Mouse (Mus musculus): ENCODE measurements around the gene BC025920. TPM values are rescaled to one million over a fixed set of nuclear protein-coding genes. Genes with fewer than 3 reads are reported as not detected.

The BC025920 gene
- polyA plus RNA-seq, 1 experiment from 2014 or later: 2.3 TPM

- Histone ChIP-seq H3K9ac (replicated peaks) (peak overlapping the region; percentile 57), H3K9me3 (replicated peaks) (no peaks in the 10 kb centered on the region), H3K36me3 (no peaks in the 10 kb centered on the region), H3K4me2 (peak overlapping the region; percentile 90), H3K27ac (replicated peaks) (peak overlapping the region; percentile 94), H3K4me1 (peaks cover 38% of the 10 kb centered on the region), H3K4me3 (replicated peaks) (peak overlapping the region; percentile 61), H3K27me3 (replicated peaks) (no peaks in the 10 kb centered on the region)
- peak; percentile 8; the same call in 1 of the 2 replicates for ATAC-seq (ENCODE audit: low FRiP score)
- 3% methylated on average over 14 of the region's 14 CpGs for WGBS
Observed at GRCm38 (mm10) chr10:81605666-81605973, 450 bp upstream of the BC025920 start.

- Histone ChIP-seq H3K9me3 (replicated peaks) (no peaks in the 10 kb centered on the region), H3K4me3 (replicated peaks) (no peak overlapping the region), H3K27me3 (replicated peaks) (no peaks in the 10 kb centered on the region; the same call in 1 of the 2 replicates), H3K4me2 (no peak overlapping the region), H3K36me3 (no peaks in the 10 kb centered on the region), H3K9ac (replicated peaks) (no peak overlapping the region), H3K27ac (replicated peaks) (no peak overlapping the region), H3K4me1 (peaks cover 23% of the 10 kb centered on the region)
- WGBS: 96% methylated on average over 1 of the region's 1 CpGs
- no peak for ATAC-seq (ENCODE audit: low FRiP score)
Observed at GRCm38 (mm10) chr10:81608308-81608707, 2.2 kb downstream of the BC025920 start.

GRCm38 (mm10) chr10:81612779-81613178, 6.7 kb downstream of the BC025920 start:
- H3K36me3 ChIP-seq: no peaks in the 10 kb centered on the region
- no peak overlapping the region for H3K9ac ChIP-seq (replicated peaks)
- no peaks in the 10 kb centered on the region; the same call in 1 of the 2 replicates for H3K27me3 ChIP-seq (replicated peaks)
- ATAC-seq (ENCODE audit: low FRiP score): no peak
- H3K4me2 ChIP-seq: no peak overlapping the region
- 71% methylated on average over 3 of the region's 3 CpGs for WGBS
- H3K9me3 ChIP-seq (replicated peaks): no peaks in the 10 kb centered on the region
- H3K27ac ChIP-seq (replicated peaks): no peak overlapping the region
- H3K4me3 ChIP-seq (replicated peaks): no peak overlapping the region
- H3K4me1 ChIP-seq: no peaks in the 10 kb centered on the region

- Histone ChIP-seq H3K27ac (replicated peaks) (no peak overlapping the region), H3K4me3 (replicated peaks) (no peak overlapping the region), H3K9ac (replicated peaks) (no peak overlapping the region), H3K9me3 (replicated peaks) (no peaks in the 10 kb centered on the region), H3K27me3 (replicated peaks) (no peaks in the 10 kb centered on the region; the same call in 1 of the 2 replicates), H3K4me2 (no peak overlapping the region), H3K4me1 (no peaks in the 10 kb centered on the region), H3K36me3 (no peaks in the 10 kb centered on the region)
- ATAC-seq (ENCODE audit: low FRiP score): no peak
- WGBS: 35% methylated on average over 6 of the region's 6 CpGs
Observed at GRCm38 (mm10) chr10:81615486-81615885, 9.4 kb downstream of the BC025920 start.

GRCm38 (mm10) chr10:81619976-81620375, 13.9 kb downstream of the BC025920 start:
- no peaks in the 10 kb centered on the region for H3K4me1 ChIP-seq
- no peak overlapping the region for H3K4me3 ChIP-seq (replicated peaks)
- H3K27me3 ChIP-seq (replicated peaks): no peaks in the 10 kb centered on the region
- no peak for ATAC-seq (ENCODE audit: low FRiP score)
- H3K27ac ChIP-seq (replicated peaks): no peak overlapping the region
- H3K9ac ChIP-seq (replicated peaks): no peak overlapping the region
- 91% methylated on average over 5 of the region's 5 CpGs for WGBS
- H3K9me3 ChIP-seq (replicated peaks): no peaks in the 10 kb centered on the region
- H3K36me3 ChIP-seq: peaks cover 39% of the 10 kb centered on the region
- no peak overlapping the region for H3K4me2 ChIP-seq

GRCm38 (mm10) chr10:81620786-81621185, 14.7 kb downstream of the BC025920 start:
- H3K4me2 ChIP-seq: no peak overlapping the region
- peaks cover 4% of the 10 kb centered on the region for H3K4me1 ChIP-seq
- peaks cover 45% of the 10 kb centered on the region for H3K36me3 ChIP-seq
- no peak overlapping the region for H3K4me3 ChIP-seq (replicated peaks)
- ATAC-seq (ENCODE audit: low FRiP score): no peak
- no peak overlapping the region for H3K9ac ChIP-seq (replicated peaks)
- no peaks in the 10 kb centered on the region for H3K27me3 ChIP-seq (replicated peaks)
- 64% methylated on average over 9 of the region's 9 CpGs for WGBS
- H3K27ac ChIP-seq (replicated peaks): no peak overlapping the region
- H3K9me3 ChIP-seq (replicated peaks): no peaks in the 10 kb centered on the region

- no peaks in the 10 kb centered on the region for H3K27me3 ChIP-seq (replicated peaks)
- H3K4me1 ChIP-seq: peaks cover 24% of the 10 kb centered on the region
- ATAC-seq (ENCODE audit: low FRiP score): no peak
- no peak overlapping the region for H3K27ac ChIP-seq (replicated peaks)
- no peak overlapping the region for H3K4me2 ChIP-seq
- no peak overlapping the region for H3K4me3 ChIP-seq (replicated peaks)
- 65% methylated on average over 8 of the region's 8 CpGs for WGBS
- H3K36me3 ChIP-seq: peaks cover 45% of the 10 kb centered on the region
- no peaks in the 10 kb centered on the region for H3K9me3 ChIP-seq (replicated peaks)
- H3K9ac ChIP-seq (replicated peaks): no peak overlapping the region
Observed at GRCm38 (mm10) chr10:81623441-81623840, 17.4 kb downstream of the BC025920 start.

- Histone ChIP-seq H3K27ac (replicated peaks) (peak overlapping the region; percentile 86), H3K4me1 (peaks cover 24% of the 10 kb centered on the region)
- 88% methylated on average over 22 of the region's 22 CpGs for WGBS
Observed at GRCm38 (mm10) chr10:81626101-81626993, 20.3 kb downstream of the BC025920 start.

GRCm38 (mm10) chr10:81626994-81627835, 21.1 kb downstream of the BC025920 start, which contains the start of gene Sirt6:
Gene Sirt6, minus strand, starts transcription at chr10:81627797.
- 5% methylated on average over 40 of the region's 40 CpGs for WGBS
- no peaks in the 10 kb centered on the region for H3K9me3 ChIP-seq (replicated peaks)
- H3K36me3 ChIP-seq: peaks cover 32% of the 10 kb centered on the region
- peak within 1 kb of the TSS; percentile 83 for H3K4me2 ChIP-seq
- H3K27ac ChIP-seq (replicated peaks): peak within 1 kb of the TSS; percentile 86
- ATAC-seq (ENCODE audit: low FRiP score): peak; percentile 88
- peaks cover 24% of the 10 kb centered on the region for H3K4me1 ChIP-seq
- H3K4me3 ChIP-seq (replicated peaks): peak within 1 kb of the TSS; percentile 65
- H3K27me3 ChIP-seq (replicated peaks): peaks cover 4% of the 10 kb centered on the region; the same call in 1 of the 2 replicates
- peak within 1 kb of the TSS; percentile 77 for H3K9ac ChIP-seq (replicated peaks)

More at GRCm38 (mm10) chr10:81626101-81626993, 20.3 kb downstream of the BC025920 start:
- Histone ChIP-seq H3K4me3 (replicated peaks) (peak overlapping the region; percentile 65), H3K9ac (replicated peaks) (peak overlapping the region; percentile 77), H3K9me3 (replicated peaks) (no peaks in the 10 kb centered on the region), H3K4me2 (peak overlapping the region; percentile 83), H3K27me3 (replicated peaks) (peaks cover 4% of the 10 kb centered on the region; the same call in 1 of the 2 replicates), H3K36me3 (peaks cover 39% of the 10 kb centered on the region)
- ATAC-seq (ENCODE audit: low FRiP score): 0 out of 2 replicates have a peak, but pooled peaks have one; percentile 4

GRCm38 (mm10) chr10:81627836-81628220, 21.8 kb downstream of the BC025920 start:
- peak overlapping the region; percentile 83 for H3K4me2 ChIP-seq
- no peaks in the 10 kb centered on the region for H3K9me3 ChIP-seq (replicated peaks)
- peaks cover 4% of the 10 kb centered on the region; the same call in 1 of the 2 replicates for H3K27me3 ChIP-seq (replicated peaks)
- H3K27ac ChIP-seq (replicated peaks): peak overlapping the region; percentile 86
- peak overlapping the region; percentile 65 for H3K4me3 ChIP-seq (replicated peaks)
- H3K4me1 ChIP-seq: peaks cover 24% of the 10 kb centered on the region
- peak; percentile 23; the same call in 1 of the 2 replicates for ATAC-seq (ENCODE audit: low FRiP score)
- WGBS: 59% methylated on average over 7 of the region's 7 CpGs
- H3K36me3 ChIP-seq: peaks cover 26% of the 10 kb centered on the region
- H3K9ac ChIP-seq (replicated peaks): peak overlapping the region; percentile 17

- whole genome bisulfite sequencing: 91% methylated on average over 16 of the region's 16 CpGs
- Histone ChIP-seq H3K27me3 (replicated peaks) (peaks cover 4% of the 10 kb centered on the region; the same call in 1 of the 2 replicates), H3K9me3 (replicated peaks) (no peaks in the 10 kb centered on the region), H3K36me3 (peaks cover 21% of the 10 kb centered on the region), H3K9ac (replicated peaks) (peak within 1 kb of the TSS; percentile 77), H3K4me2 (peak within 1 kb of the TSS; percentile 83), H3K4me1 (peaks cover 27% of the 10 kb centered on the region), H3K4me3 (replicated peaks) (peak within 1 kb of the TSS; percentile 65), H3K27ac (replicated peaks) (peak within 1 kb of the TSS; percentile 86)
- no peak for ATAC-seq (ENCODE audit: low FRiP score)
Observed at GRCm38 (mm10) chr10:81628390-81628789, 22.3 kb downstream of the BC025920 start, which contains the start of gene Ankrd24. Gene Ankrd24, plus strand, starts transcription at chr10:81628540.

All from neural tube, embryonic 15.5 days (tissue).